Mouse (Mus musculus) hindbrain, embryonic 14.5 days (tissue): ENCODE data around the gene Mrap. TPM values are rescaled to one million over a fixed set of nuclear protein-coding genes. Genes with fewer than 3 reads are reported as not detected.

Experiments
- ATAC-seq: fragments of 200-750 bp; cut with Nextera tagmentation; 2 replicates; pipeline ENCODE4 v1.8.0; 2017; ENCODE audit warnings: moderate number of reproducible peaks, mild to moderate bottlenecking, moderate TSS enrichment, moderate library complexity; ENCODE audit not compliant: low FRiP score
- DNase-seq: peaks from one replicate; pipeline ENCODE4 v3.0.0-alpha.2; 2015; ENCODE audit warnings: low spot score
- H3K27ac ChIP-seq: fragments of 300-500 bp; sonication (generic); 2 replicates; pipeline ENCODE4 v1.5.1; 2014; ENCODE audit warnings: mild to moderate bottlenecking, moderate library complexity
- H3K27me3 ChIP-seq: fragments of 300-500 bp; sonication (generic); 2 replicates; pipeline ENCODE4 v1.6.1; 2014; ENCODE audit warnings: mild to moderate bottlenecking, low read length, mixed read lengths; ENCODE audit not compliant: control insufficient read depth, insufficient read depth
- H3K36me3 ChIP-seq: fragments of 300-500 bp; sonication (generic); replicated peaks from 2 replicates; pipeline ENCODE4 v1.6.1; 2014; ENCODE audit not compliant: control insufficient read depth, insufficient read depth
- H3K4me1 ChIP-seq: fragments of 300-500 bp; sonication (generic); replicated peaks from 2 replicates; pipeline ENCODE4 v1.6.1; 2014; ENCODE audit warnings: antibody characterized with exemption, low read length, mixed read lengths; ENCODE audit not compliant: control insufficient read depth, insufficient read depth
- H3K4me2 ChIP-seq: fragments of 300-500 bp; sonication (generic); replicated peaks from 2 replicates; pipeline ENCODE4 v1.6.1; 2014; ENCODE audit warnings: mild to moderate bottlenecking, moderate library complexity
- H3K4me3 ChIP-seq: fragments of 300-500 bp; sonication (generic); replicated peaks from 2 replicates; pipeline ENCODE4 v1.5.1; 2014; ENCODE audit warnings: mild to moderate bottlenecking, low read length
- H3K9ac ChIP-seq: fragments of 300-500 bp; sonication (generic); 2 replicates; pipeline ENCODE4 v1.6.1; 2014
- H3K9me3 ChIP-seq: fragments of 300-500 bp; sonication (generic); 2 replicates; pipeline ENCODE4 v1.6.1; 2016; ENCODE audit warnings: low read length; ENCODE audit not compliant: control insufficient read depth
- WGBS: fragments of 180-500 bp; shearing (Covaris S2); extraction: QIAGEN DNeasy Blood & Tissue Kit; methylation state at CpG from one replicate; pipeline ENCODE4 v1.1.7; 2014; 5-methylcytosine and 5-hydroxymethylcytosine counted together
- polyA plus RNA-seq: library from polyadenylated mRNA; unstranded; fragments of >200 nt; fragmentation: Nextera tagmentation; extraction: Ambion mirVana; gene quantifications from 2 replicates; pipeline ENCODE4 v1.2.1, GENCODE M21; 2014

Gene Mrap
- 0.20 TPM in 1 of 2 replicates, not detected in the other for polyA plus RNA-seq

DNA sequence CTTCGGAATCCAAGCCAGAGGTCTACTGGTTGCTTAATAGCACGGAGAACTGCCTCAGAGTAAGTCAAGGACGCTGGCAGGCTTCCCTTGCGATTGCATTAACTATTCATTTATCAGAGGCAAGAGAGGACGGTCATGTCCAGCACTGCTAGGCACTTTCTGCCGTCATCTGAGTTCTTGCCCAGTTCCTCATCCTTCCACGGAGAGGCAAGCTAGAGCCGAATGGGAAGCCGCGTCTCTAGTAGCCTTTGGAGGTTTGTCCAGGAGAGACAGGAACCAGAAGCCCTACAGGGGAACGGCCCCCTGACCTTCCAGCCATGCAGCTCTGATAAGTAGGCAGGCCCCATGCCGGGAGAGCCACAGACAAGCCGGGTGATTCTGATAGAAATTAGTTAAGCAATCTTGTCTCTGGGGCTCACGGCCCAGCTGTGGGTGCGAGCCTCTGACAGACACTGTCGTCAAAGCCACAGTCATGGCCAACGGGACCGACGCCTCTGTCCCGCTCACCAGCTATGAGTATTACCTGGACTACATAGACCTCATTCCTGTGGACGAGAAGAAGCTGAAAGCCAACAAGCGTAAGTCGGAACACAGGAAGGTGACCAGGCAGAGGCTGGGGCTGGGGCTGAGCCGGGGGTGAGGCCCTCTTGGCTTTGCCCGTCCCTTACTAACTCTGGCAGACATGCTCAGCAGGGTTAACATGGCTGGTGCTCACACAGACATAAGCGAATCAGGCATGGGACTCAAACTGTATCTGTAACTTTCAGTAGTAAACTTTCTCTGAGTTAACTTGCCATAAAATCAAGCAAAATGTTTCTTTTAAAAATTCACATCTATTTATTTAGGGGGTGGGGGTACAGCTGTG, at the start of gene Mrap:
Gene Mrap (plus strand): TSS at position 116 of the 865 bp plus-strand sequence.
- Histone ChIP-seq H3K27me3 (no peaks in the 10 kb centered on the region), H3K4me2 (no peak within 1 kb of the TSS), H3K4me1 (peaks cover 11% of the 10 kb centered on the region), H3K36me3 (no peaks in the 10 kb centered on the region), H3K4me3 (no peak within 1 kb of the TSS), H3K27ac (no peak within 1 kb of the TSS), H3K9ac (no peak within 1 kb of the TSS), H3K9me3 (no peaks in the 10 kb centered on the region)
- DNase-seq, result no peak
- no peak for ATAC-seq
- WGBS, result 86% methylated on average over 26 of the region's 26 CpGs

DNA sequence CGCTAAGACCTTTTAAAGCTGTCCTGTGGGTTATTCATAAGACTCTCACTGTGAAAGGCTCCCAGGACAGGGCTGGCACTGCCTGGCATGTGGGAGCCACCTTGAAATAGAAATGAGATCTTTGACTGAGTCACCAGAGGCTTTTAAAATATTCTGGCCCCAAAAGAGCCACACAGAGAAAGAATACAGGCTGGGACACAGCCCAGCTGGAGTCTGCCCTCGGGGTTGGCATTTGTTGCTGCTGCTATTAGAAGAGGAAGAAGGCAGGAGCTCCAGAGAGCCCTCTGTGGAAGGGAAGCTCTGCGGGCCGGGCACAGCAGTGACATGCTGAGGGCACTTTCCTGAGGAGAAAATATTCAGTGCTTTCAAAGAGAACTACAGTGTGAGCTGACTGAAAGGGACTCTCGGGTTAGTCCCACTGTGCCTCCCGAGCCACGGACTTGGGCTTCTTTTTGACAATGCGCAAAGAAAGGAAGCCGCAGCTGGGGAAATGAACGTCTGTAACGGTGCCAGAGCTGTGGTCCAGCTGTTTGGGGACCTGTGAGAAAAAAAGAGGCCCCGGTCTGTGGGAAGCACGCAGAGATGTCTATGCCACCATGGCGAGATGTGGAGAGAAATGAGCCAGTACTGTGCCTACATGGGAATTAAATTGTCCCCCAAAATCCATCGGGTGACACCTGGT, 45.2 kb upstream of the Mrap start:
- ATAC-seq, result peak; percentile 64; the same call in 1 of the 2 replicates
- Histone ChIP-seq H3K36me3 (no peaks in the 10 kb centered on the region), H3K4me3 (no peak overlapping the region), H3K9me3 (no peaks in the 10 kb centered on the region), H3K4me2 (no peak overlapping the region), H3K27ac (no peak overlapping the region), H3K9ac (no peak overlapping the region), H3K4me1 (0 out of 2 replicates have a peak, but pooled peaks cover 3% of the 10 kb centered on the region), H3K27me3 (no peaks in the 10 kb centered on the region)
- no peak for DNase-seq
- 55% methylated on average over 15 of the region's 15 CpGs for WGBS

- DNase-seq, result no peak
- 94% methylated on average over 5 of the region's 5 CpGs for WGBS
- ATAC-seq, result no peak
These were observed 44.4 kb upstream of the Mrap start for GRCm38 (mm10) chr16:90693625-90694024.

GRCm38 (mm10) chr16:90694719-90695118, 43.3 kb upstream of the Mrap start:
- Histone ChIP-seq H3K4me2 (no peak overlapping the region), H3K4me3 (no peak overlapping the region), H3K9ac (no peak overlapping the region), H3K36me3 (no peaks in the 10 kb centered on the region), H3K27ac (no peak overlapping the region), H3K27me3 (no peaks in the 10 kb centered on the region), H3K4me1 (0 out of 2 replicates have a peak, but pooled peaks cover 3% of the 10 kb centered on the region), H3K9me3 (no peaks in the 10 kb centered on the region)
- no peak for ATAC-seq
- no peak for DNase-seq
- WGBS, result 68% methylated on average over 9 of the region's 9 CpGs

More at GRCm38 (mm10) chr16:90693625-90694024, 44.4 kb upstream of the Mrap start:
- Histone ChIP-seq H3K27me3 (no peaks in the 10 kb centered on the region), H3K4me1 (0 out of 2 replicates have a peak, but pooled peaks cover 3% of the 10 kb centered on the region), H3K9ac (no peak overlapping the region), H3K4me3 (no peak overlapping the region), H3K9me3 (no peaks in the 10 kb centered on the region), H3K36me3 (no peaks in the 10 kb centered on the region), H3K27ac (no peak overlapping the region), H3K4me2 (no peak overlapping the region)

DNA sequence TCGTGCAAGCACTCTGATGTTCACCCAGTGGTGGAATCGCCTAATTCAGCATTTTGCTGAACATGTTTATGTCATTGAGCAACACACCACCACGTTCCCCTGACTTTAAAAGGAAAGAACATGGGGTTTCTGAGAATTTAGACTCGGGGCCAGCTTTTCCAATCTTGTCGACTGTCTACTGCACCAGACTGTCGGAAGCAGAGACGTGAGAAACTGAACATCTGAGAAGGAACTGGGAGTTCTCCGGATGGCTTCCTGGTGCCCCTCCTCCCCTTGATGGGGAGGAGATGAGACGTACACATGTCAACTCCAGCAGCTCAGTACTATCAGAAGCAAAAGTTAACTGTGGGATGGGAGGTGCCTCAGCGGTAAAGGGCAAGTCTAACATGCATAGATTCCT, 42.9 kb upstream of the Mrap start:
- Histone ChIP-seq H3K4me3 (no peak overlapping the region), H3K9ac (no peak overlapping the region), H3K27ac (no peak overlapping the region), H3K4me2 (no peak overlapping the region), H3K4me1 (0 out of 2 replicates have a peak, but pooled peaks cover 3% of the 10 kb centered on the region), H3K27me3 (no peaks in the 10 kb centered on the region), H3K9me3 (no peaks in the 10 kb centered on the region), H3K36me3 (no peaks in the 10 kb centered on the region)
- DNase-seq (no peak), ATAC-seq (no peak)
- WGBS, result 81% methylated on average over 10 of the region's 10 CpGs

GRCm38 (mm10) chr16:90696306-90696705, 41.7 kb upstream of the Mrap start:
- no peak overlapping the region for H3K27ac ChIP-seq
- H3K9me3 ChIP-seq, result no peaks in the 10 kb centered on the region
- ATAC-seq, result no peak
- no peaks in the 10 kb centered on the region for H3K36me3 ChIP-seq
- H3K4me3 ChIP-seq, result no peak overlapping the region
- 51% methylated on average over 9 of the region's 9 CpGs for WGBS
- no peak for DNase-seq
- no peak overlapping the region for H3K9ac ChIP-seq
- 0 out of 2 replicates have a peak, but pooled peaks cover 3% of the 10 kb centered on the region for H3K4me1 ChIP-seq
- H3K4me2 ChIP-seq, result no peak overlapping the region
- no peaks in the 10 kb centered on the region for H3K27me3 ChIP-seq

- no peak for ATAC-seq
- WGBS, result 84% methylated on average over 14 of the region's 14 CpGs
These were observed 38.6 kb upstream of the Mrap start for GRCm38 (mm10) chr16:90699390-90699789.

GRCm38 (mm10) chr16:90701541-90701940, 36.5 kb upstream of the Mrap start:
- H3K4me1 ChIP-seq, result no peaks in the 10 kb centered on the region
- no peak overlapping the region for H3K9ac ChIP-seq
- no peak for DNase-seq
- no peak overlapping the region for H3K27ac ChIP-seq
- no peak overlapping the region for H3K4me2 ChIP-seq
- no peaks in the 10 kb centered on the region for H3K36me3 ChIP-seq
- 92% methylated on average over 2 of the region's 2 CpGs for WGBS
- no peaks in the 10 kb centered on the region for H3K27me3 ChIP-seq
- H3K9me3 ChIP-seq, result no peaks in the 10 kb centered on the region
- H3K4me3 ChIP-seq, result no peak overlapping the region
- no peak for ATAC-seq

More at GRCm38 (mm10) chr16:90699390-90699789, 38.6 kb upstream of the Mrap start:
- Histone ChIP-seq H3K27me3 (no peaks in the 10 kb centered on the region), H3K4me1 (0 out of 2 replicates have a peak, but pooled peaks cover 3% of the 10 kb centered on the region), H3K4me3 (no peak overlapping the region), H3K9me3 (no peaks in the 10 kb centered on the region), H3K9ac (no peak overlapping the region), H3K27ac (no peak overlapping the region), H3K36me3 (no peaks in the 10 kb centered on the region), H3K4me2 (no peak overlapping the region)
- no peak for DNase-seq

DNA sequence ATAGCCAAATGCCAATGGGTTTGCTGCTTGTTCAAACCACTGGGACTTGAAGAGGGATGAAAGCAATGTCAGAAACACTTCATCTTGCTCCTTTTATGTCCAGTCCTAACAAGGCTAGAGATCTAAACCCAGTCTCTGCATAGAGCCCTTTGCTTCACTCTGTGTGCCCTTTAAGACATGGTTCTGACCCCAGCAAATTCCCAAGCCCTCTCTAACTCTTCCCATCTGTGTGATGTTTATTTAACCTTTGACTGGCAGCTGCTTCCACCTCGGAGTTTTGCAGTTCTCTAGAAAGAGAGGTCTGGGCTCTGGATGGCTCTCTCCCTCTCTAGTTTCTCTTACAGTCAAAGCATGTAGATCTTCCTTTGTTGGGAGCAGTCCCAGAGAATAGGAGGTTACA, 34.4 kb upstream of the Mrap start:
- no peak for DNase-seq
- no peak for ATAC-seq
- WGBS, result 14% methylated on average over 1 of the region's 1 CpGs
- no peaks in the 10 kb centered on the region for H3K36me3 ChIP-seq
- no peak overlapping the region for H3K4me3 ChIP-seq
- no peak overlapping the region for H3K27ac ChIP-seq
- H3K4me1 ChIP-seq, result no peaks in the 10 kb centered on the region
- H3K9me3 ChIP-seq, result no peaks in the 10 kb centered on the region
- H3K9ac ChIP-seq, result no peak overlapping the region
- H3K4me2 ChIP-seq, result no peak overlapping the region
- H3K27me3 ChIP-seq, result no peaks in the 10 kb centered on the region
